Mouse (Mus musculus) heart, embryonic 10.5 days (tissue): ENCODE data around the gene Plb1. TPM values are rescaled to one million over a fixed set of nuclear protein-coding genes. Genes with fewer than 3 reads are reported as not detected.
A peak's percentile ranks its signal among the peaks of the same experiment; 100 is the strongest.

Experiments
- DNase-seq: peaks from one replicate; pipeline ENCODE4 v3.0.0-alpha.2; 2017; ENCODE audit warnings: low spot score
- H3K27ac ChIP-seq: fragments of 300-500 bp; sonication (generic); 2 replicates; pipeline ENCODE4 v1.5.1; 2016; ENCODE audit warnings: mild to moderate bottlenecking
- H3K27me3 ChIP-seq: fragments of 300-500 bp; sonication (generic); 2 replicates; pipeline ENCODE4 v1.6.1; 2016; ENCODE audit warnings: mild to moderate bottlenecking; ENCODE audit not compliant: poor library complexity, insufficient read depth, severe bottlenecking
- H3K36me3 ChIP-seq: fragments of 300-500 bp; sonication (generic); 2 replicates; pipeline ENCODE4 v1.6.1; 2016; ENCODE audit warnings: mild to moderate bottlenecking, moderate library complexity
- H3K4me1 ChIP-seq: fragments of 300-500 bp; sonication (generic); 2 replicates; pipeline ENCODE4 v1.6.1; 2016; ENCODE audit warnings: mild to moderate bottlenecking
- H3K4me3 ChIP-seq: fragments of 300-500 bp; sonication (generic); 2 replicates; pipeline ENCODE4 v1.5.1; 2016; ENCODE audit warnings: mild to moderate bottlenecking, moderate library complexity
- H3K9me3 ChIP-seq: fragments of 300-500 bp; sonication (generic); 2 replicates; pipeline ENCODE4 v1.6.1; 2016; ENCODE audit warnings: mild to moderate bottlenecking, moderate library complexity
- WGBS: fragments of 180-500 bp; shearing (Covaris S2); methylation state at CpG from one replicate; pipeline ENCODE4 v1.1.7; 2016; 5-methylcytosine and 5-hydroxymethylcytosine counted together
- polyA plus RNA-seq: library from polyadenylated mRNA; unstranded; fragments of >200 nt; fragmentation: Nextera tagmentation; extraction: Ambion mirVana; gene quantifications from 2 replicates; pipeline ENCODE4 v1.2.1, GENCODE M21; 2016

Plb1 gene
- polyA plus RNA-seq, 1 experiment from 2014 or later = 1.2 TPM

DNA sequence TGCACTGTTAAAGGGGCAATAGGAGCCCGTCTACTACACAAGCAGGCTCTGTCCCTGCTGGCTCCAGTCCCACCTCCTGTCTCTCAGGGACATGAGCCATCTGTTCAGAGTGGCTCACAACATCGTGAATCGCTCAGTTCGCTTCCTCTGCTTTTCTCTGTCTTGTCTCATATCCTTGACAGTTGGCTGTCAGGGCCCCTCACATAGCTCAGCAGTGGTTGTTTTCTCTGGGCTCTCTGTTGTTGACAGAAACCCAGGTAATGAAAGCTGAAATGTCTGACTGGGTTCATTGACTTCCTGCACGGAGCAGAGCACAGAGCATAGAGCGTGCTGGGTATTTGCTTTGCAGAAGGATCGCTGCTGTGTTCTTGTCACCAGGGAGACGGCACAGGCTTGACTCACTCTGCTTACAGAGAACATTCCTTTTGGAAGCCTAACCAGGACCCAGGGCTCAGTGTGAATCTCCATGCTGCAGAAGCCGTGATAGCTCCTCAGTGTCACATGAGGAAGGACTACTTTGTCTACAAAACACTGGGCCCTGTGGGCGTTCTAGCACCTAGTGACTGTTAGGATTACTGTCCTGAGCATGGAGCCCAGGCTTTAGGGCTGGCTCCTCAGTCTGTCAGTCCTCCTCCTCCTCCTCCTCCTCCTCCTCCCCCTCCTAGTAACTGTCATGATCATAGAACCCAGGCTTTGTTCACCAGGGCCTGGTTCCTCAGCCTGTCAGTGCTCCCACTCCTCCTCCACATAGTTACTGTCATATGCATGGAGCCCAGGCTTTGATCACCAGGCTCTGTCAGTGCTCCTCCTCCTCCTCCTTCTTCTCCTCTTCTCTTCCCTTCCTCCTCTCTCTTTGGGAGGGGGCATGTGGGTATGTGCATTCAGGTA is 113.8 kb downstream of the Plb1 start:
- no peaks in the 10 kb centered on the region for H3K9me3 ChIP-seq
- H3K27ac ChIP-seq = peak overlapping the region; percentile 82
- WGBS = 12% methylated on average over 10 of the region's 10 CpGs
- no peaks in the 10 kb centered on the region for H3K27me3 ChIP-seq
- H3K36me3 ChIP-seq = no peaks in the 10 kb centered on the region
- peak overlapping the region; percentile 34 for H3K4me3 ChIP-seq
- DNase-seq = peak; percentile 82
- peaks cover 75% of the 10 kb centered on the region for H3K4me1 ChIP-seq

DNA sequence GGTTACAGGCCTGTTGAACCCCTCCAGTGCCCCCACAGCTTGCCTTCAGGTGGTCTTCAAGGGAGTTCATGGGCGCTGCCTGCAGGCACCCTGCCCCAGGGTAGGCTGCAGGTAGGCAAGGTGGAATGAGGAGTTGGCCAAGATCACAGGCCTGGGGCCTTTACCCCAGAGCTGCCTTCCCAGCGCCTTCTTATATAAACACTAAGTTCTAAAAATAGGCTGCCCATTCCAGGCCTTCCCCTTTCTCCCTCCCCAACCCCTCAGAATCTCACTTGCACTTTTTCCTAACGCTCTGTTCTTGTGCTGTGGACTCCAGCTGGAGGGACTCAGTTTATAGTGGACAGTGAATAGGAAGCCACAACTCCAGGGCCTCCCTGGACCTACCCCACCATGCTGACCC is 117.2 kb downstream of the Plb1 start:
- H3K36me3 ChIP-seq = no peaks in the 10 kb centered on the region
- H3K27ac ChIP-seq = peak overlapping the region; percentile 86
- DNase-seq = no peak
- no peaks in the 10 kb centered on the region for H3K27me3 ChIP-seq
- WGBS = 40% methylated on average over 3 of the region's 3 CpGs
- H3K9me3 ChIP-seq = no peaks in the 10 kb centered on the region
- peaks cover 51% of the 10 kb centered on the region for H3K4me1 ChIP-seq
- H3K4me3 ChIP-seq = no peak overlapping the region

DNA sequence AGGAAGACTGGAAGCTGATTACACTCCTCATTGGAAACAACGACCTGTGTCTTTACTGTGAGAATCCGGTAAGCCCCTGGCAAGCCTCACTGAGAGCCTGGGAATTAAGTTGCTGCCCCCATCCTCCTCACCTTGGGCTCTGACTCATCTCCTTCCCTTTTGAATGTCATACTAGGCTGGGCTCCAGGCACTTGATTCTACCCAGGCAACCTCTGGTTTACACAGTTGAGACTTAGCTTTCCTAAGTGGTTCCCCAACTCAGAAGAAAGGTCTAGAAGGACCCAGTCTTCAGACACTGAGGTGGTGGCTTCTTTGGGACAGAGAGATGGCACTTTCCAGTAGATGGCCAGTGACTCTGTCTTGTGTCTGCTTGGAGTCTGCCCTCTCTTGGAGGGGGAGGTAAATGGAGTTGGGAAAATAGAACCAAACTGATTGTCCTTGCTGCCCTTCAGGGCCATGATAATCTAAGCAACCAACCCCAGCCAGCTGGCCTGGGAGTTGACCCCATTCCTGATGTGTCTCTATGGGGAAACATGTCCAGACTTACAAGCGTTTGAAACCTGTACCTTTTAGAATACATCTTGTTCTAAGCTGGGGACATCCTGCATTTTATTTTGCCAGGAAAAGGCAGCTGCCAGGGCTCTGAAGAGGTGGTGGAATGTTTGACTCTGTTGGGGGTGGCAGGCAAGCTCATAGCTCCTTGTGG is 118.2 kb downstream of the Plb1 start:
- no peaks in the 10 kb centered on the region for H3K27me3 ChIP-seq
- no peak overlapping the region for H3K4me3 ChIP-seq
- H3K4me1 ChIP-seq = peaks cover 51% of the 10 kb centered on the region
- peak overlapping the region; percentile 86 for H3K27ac ChIP-seq
- no peaks in the 10 kb centered on the region for H3K9me3 ChIP-seq
- no peak for DNase-seq
- 64% methylated on average over 3 of the region's 3 CpGs for WGBS
- no peaks in the 10 kb centered on the region for H3K36me3 ChIP-seq

DNA sequence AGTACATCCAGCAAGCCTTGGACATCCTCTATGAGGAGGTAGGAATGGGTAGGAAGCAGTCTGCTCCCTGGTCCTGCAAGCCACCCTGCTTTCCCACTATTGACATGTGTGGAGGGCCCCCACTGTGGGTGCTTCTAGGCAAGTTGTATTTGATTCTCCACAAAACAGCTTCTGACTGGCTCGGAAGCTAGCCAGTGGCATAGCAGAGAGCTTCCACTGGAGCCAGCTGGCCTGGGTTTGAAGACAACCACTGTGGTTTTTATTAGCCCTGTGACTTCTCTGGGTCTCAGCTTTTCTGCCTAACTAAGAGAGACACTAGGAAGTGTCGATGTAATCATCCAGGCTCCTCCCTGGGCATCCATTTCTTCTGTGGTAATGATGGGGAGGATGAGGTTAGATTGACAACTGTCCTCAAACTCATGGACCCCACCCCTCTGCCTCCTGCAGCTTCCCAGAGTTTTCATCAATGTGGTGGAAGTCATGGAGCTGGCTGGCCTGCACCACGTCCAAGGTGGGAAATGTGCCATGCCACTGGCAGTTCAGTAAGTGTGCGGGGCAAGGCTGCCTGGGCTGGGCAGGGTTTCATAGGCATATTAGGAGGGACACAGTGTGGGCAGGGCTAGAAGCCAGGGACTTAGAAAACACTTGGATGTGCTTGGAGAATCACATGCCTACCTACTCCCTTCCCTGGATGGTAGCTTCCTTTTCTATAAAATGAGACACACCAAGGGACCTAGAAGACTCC is 119.4 kb downstream of the Plb1 start:
- DNase-seq = no peak
- Histone ChIP-seq H3K27me3 (no peaks in the 10 kb centered on the region), H3K4me3 (no peak overlapping the region), H3K9me3 (no peaks in the 10 kb centered on the region), H3K4me1 (peaks cover 41% of the 10 kb centered on the region), H3K27ac (no peak overlapping the region), H3K36me3 (no peaks in the 10 kb centered on the region)
- 88% methylated on average over 4 of the region's 4 CpGs for WGBS

DNA sequence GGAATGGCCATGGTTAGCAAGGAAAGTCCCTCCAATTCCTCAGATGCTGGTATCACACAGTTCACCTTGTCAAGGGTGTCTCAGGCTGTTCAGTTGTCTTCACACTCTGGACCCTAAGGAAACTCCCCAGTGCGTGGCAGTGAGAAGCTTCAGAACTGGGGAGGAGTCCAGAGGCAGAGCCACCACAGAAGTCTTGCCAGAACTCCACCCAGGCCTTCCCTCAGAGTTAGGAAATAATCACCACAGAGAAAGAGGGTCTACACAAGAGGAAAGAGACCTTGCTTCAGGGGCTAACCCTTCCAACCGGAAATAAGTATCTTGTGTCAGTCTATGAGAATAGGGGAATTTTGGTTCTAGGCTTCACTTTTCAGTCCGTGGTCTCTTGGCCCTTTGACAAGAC is 120.3 kb downstream of the Plb1 start:
- DNase-seq = no peak
- H3K27ac ChIP-seq = no peak overlapping the region
- H3K4me1 ChIP-seq = peaks cover 43% of the 10 kb centered on the region
- H3K4me3 ChIP-seq = no peak overlapping the region
- no peaks in the 10 kb centered on the region for H3K9me3 ChIP-seq
- WGBS = 79% methylated on average over 3 of the region's 3 CpGs
- H3K27me3 ChIP-seq = no peaks in the 10 kb centered on the region
- no peaks in the 10 kb centered on the region for H3K36me3 ChIP-seq

DNA sequence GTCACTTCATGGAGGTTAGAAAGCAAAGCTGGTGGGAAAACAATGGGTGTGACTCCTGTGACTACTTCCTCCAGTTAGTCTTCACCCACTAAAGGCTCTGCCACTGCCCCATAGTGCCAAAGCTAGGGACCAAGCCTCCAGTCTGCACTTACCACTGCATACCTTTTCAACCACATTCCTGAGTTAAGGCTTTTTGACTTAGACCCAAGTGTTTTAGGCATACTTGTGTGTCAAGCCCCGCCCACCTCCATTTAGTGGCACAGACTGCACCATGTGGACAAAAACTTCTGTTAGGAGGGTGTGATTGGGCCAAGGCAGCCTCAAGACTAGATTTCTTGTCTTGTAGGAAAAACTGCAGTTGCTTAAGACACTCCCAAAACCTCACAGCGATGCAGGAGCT is 120.8 kb downstream of the Plb1 start:
- no peaks in the 10 kb centered on the region for H3K9me3 ChIP-seq
- H3K4me1 ChIP-seq = peaks cover 44% of the 10 kb centered on the region
- H3K27me3 ChIP-seq = no peaks in the 10 kb centered on the region
- DNase-seq = no peak
- no peak overlapping the region for H3K27ac ChIP-seq
- H3K4me3 ChIP-seq = no peak overlapping the region
- no peaks in the 10 kb centered on the region for H3K36me3 ChIP-seq
- 71% methylated on average over 2 of the region's 2 CpGs for whole genome bisulfite sequencing

DNA sequence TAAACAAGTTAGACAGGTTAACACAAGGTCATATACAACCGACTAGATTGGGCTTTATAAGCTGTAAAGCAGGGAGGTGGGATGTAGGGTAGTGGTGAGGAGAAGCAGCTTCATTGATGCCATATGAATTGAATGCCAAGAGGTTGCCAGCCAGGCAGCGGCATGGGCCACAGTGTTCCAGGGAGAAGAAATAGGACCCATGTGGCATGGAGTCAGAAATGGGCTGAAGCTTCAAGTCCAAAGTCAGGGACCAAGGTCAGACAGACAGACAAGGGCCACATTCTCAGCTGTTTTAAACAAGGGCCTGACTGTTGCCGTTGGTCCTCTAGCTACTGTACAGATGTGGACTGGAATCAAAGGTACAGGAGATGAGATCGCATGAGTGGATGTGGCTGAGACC is 128.0 kb downstream of the Plb1 start:
- Histone ChIP-seq H3K27ac (no peak overlapping the region), H3K36me3 (no peaks in the 10 kb centered on the region), H3K27me3 (no peaks in the 10 kb centered on the region), H3K9me3 (no peaks in the 10 kb centered on the region), H3K4me3 (no peak overlapping the region), H3K4me1 (peaks cover 14% of the 10 kb centered on the region)
- 82% methylated on average over 4 of the region's 4 CpGs for WGBS
- DNase-seq = no peak

DNA sequence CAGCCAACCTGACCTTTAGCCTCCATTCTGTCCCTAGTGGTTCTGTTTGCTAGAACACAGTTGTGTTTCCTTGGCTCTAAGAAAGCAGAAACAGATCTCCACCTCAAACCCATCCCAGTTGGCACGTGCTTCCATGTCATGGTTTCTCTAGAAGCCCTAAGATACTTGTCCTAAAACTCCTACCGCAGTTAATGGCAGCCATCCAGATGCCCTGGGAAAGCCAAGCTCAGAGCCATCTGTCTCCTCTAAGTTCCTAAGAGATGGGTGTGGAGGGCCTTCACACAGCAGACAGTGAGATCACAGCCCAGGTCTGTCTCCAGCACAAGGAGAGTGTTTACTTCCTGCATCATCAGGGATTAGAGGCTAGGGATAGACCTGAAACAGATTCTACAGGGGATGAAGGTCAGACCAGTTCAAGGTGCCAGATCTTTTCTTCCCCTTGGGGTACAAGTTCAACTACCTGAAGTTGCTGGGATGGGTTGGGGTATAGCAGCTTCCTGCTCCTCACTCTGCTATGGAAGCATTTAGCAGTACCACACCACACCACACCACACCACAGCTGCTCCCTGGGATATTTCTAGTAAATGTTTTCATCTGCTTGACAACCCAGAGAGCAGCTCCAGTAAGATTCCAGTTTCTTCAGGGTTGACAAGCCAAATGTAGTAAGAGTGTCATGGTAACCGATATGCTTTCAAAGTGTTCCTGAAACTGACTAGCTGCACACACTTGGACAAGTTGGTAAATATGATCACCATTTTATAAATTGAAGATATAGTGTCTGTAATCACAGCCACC is 129.1 kb downstream of the Plb1 start:
- H3K27ac ChIP-seq = no peak overlapping the region
- no peaks in the 10 kb centered on the region for H3K36me3 ChIP-seq
- no peaks in the 10 kb centered on the region for H3K27me3 ChIP-seq
- H3K9me3 ChIP-seq = no peaks in the 10 kb centered on the region
- H3K4me1 ChIP-seq = peaks cover 14% of the 10 kb centered on the region
- H3K4me3 ChIP-seq = no peak overlapping the region
- no peak for DNase-seq
- 85% methylated on average over 3 of the region's 3 CpGs for WGBS

DNA sequence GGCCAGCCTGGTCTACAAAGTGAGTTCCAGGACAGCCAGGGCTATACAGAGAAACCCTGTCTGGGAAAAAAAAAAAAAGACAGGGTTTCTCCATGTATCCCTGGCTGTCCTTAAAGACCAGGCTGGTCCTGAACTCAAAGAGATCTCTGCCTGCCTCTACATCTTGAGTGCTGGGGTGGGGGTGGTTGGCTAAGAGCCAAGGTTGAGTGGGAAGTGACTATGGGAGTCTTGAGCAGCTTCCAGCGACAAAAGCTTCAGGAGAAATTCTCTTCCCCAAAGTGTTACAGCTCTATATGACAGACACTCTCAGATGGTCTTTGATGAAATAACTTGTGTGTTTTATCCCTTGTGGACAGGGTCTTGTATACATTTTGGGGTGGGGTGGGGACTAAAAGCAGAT is 136.9 kb downstream of the Plb1 start:
- 76% methylated on average over 1 of the region's 1 CpGs for WGBS
- H3K9me3 ChIP-seq = no peaks in the 10 kb centered on the region

DNA sequence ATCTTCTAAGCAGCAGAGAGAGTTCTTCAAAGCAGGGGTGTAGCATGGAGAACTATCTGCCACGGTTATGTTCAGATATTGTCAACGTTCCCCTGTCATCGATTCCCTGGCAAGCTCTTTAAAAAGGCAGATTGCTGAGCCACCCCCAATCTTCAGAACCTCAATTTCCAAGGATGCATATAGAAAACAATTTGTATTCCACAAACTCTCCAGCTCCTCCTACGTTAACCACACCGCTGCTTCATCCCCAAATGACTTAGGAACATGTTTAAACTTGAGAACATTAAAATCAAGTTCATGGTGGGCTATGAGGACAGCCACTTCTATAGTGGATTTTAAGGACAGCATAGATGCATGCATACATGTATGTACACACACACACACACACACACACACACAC is 138.7 kb downstream of the Plb1 start:
- no peaks in the 10 kb centered on the region for H3K4me1 ChIP-seq
- H3K36me3 ChIP-seq = no peaks in the 10 kb centered on the region
- DNase-seq = no peak
- H3K27me3 ChIP-seq = no peaks in the 10 kb centered on the region
- H3K4me3 ChIP-seq = no peak overlapping the region
- WGBS = 89% methylated on average over 5 of the region's 5 CpGs
- no peak overlapping the region for H3K27ac ChIP-seq
- H3K9me3 ChIP-seq = no peaks in the 10 kb centered on the region

More for the DNA sequence above, 136.9 kb downstream of the Plb1 start:
- no peak for DNase-seq
- Histone ChIP-seq H3K4me1 (no peaks in the 10 kb centered on the region), H3K27ac (no peak overlapping the region), H3K4me3 (no peak overlapping the region), H3K36me3 (no peaks in the 10 kb centered on the region), H3K27me3 (no peaks in the 10 kb centered on the region)

DNA sequence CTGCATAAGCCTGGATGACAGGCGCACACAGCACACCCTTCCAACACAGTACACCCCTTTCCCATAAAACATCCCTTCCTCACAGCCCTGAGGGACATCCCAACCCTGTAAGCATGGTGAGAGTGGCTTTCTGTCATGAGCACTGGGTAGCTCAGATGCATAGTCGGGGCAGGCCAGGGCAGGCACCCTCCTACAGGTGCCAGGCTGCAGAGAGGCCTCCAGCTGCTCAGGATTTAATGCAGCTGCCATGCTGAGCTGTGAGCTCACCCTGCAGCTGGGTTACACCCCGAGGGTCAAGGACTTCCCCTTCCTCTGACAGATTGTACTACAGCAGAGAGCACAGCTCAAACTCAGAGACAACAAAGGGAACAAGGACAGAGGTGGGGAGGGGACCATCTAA is 146.0 kb downstream of the Plb1 start:
- Histone ChIP-seq H3K9me3 (no peaks in the 10 kb centered on the region), H3K36me3 (no peaks in the 10 kb centered on the region), H3K27ac (no peak overlapping the region), H3K4me3 (no peak overlapping the region), H3K27me3 (no peaks in the 10 kb centered on the region), H3K4me1 (peaks cover 15% of the 10 kb centered on the region)
- no peak for DNase-seq
- 34% methylated on average over 3 of the region's 3 CpGs for WGBS

DNA sequence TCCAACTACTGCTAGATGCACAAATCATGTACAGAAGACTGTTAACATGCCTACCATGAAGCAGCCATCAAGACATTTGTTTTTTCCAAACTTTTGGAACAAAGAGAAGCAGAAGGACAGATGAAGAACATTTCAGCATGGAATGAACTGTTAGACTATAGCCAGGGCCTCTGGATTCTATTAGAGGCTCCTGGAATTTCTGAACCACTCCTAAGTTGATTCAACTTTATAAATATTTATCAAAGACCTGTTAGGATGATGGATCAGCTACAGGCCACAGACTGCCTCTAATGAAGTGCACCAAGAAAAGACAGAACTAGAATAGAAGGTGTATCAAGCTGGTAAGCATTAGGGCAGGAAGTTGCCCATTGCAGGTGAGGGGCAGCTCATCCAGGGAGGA is 156.1 kb downstream of the Plb1 start:
- no peak for DNase-seq
- peaks cover 30% of the 10 kb centered on the region for H3K4me1 ChIP-seq
- no peaks in the 10 kb centered on the region for H3K9me3 ChIP-seq
- H3K4me3 ChIP-seq = no peak overlapping the region
- no peaks in the 10 kb centered on the region for H3K36me3 ChIP-seq
- H3K27ac ChIP-seq = peak overlapping the region; percentile 10; the same call in 1 of the 2 replicates
- no peaks in the 10 kb centered on the region for H3K27me3 ChIP-seq
